Mouse (Mus musculus): ENCODE measurements around the gene Wwox. TPM values are rescaled to one million over a fixed set of nuclear protein-coding genes. Genes with fewer than 3 reads are reported as not detected.

Wwox gene
- polyA plus RNA-seq, 1 experiment from 2014 or later, result 10.3 TPM

DNA sequence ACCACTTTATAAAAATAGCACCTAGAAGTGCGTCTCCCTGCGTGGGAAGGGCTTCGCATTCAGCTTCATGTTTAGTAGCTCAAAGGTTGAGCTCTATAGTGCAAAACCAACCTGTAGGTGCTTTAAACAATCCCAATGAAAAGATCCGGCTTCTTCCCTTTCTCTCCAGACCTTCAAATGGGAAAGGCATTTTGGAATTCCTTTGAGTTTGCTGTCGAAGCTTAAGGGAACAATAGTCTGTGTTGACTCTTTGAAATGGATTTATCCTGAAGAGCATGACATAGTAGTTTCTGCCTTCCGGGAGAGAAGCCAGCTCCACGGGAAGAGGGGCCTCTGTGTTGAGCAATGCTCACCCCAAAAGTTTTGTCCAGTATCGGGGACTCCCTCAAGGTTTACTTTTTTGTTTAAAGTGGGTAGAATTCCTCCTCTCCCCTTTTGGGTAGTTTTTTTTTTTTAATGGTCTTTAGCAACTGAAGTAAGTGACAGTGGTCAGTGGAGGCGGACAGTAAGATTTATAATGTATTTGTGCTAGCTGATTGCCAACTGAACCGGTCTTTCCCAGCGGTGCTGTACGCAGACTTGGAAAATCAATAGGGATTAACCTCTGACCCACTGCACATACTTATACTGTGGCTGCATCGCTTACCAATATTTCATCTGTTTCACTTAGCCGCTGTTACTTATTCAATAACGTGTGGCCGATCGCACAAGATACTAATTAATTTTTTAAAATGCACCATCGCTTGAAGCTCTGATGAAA is 312.1 kb downstream of the Wwox start:
- H3K27me3 ChIP-seq (ENCODE audit: control insufficient read depth, insufficient read depth, low read length), result no peaks in the 10 kb centered on the region
- H3K4me3 ChIP-seq (ENCODE audit: low read depth, low read length), result no peak overlapping the region
- no peak overlapping the region for H3K27ac ChIP-seq (ENCODE audit: low read depth, low read length)
- no peaks in the 10 kb centered on the region for H3K4me1 ChIP-seq (ENCODE audit: control insufficient read depth, insufficient read depth, low read length)
- no peaks in the 10 kb centered on the region for H3K9me3 ChIP-seq (replicated peaks; ENCODE audit: control insufficient read depth, low read length)
- H3K9ac ChIP-seq (ENCODE audit: low read depth, low read length), result no peak overlapping the region
- H3K4me2 ChIP-seq, result no peak overlapping the region
- 79% methylated on average over 18 of the region's 18 CpGs for WGBS (ENCODE audit: insufficient replicate concordance)
- ATAC-seq (replicated peaks; ENCODE audit: insufficient number of reproducible peaks, low FRiP score, low TSS enrichment), result no peak
- no peaks in the 10 kb centered on the region for H3K36me3 ChIP-seq (ENCODE audit: control insufficient read depth, insufficient read depth, low read length)

DNA sequence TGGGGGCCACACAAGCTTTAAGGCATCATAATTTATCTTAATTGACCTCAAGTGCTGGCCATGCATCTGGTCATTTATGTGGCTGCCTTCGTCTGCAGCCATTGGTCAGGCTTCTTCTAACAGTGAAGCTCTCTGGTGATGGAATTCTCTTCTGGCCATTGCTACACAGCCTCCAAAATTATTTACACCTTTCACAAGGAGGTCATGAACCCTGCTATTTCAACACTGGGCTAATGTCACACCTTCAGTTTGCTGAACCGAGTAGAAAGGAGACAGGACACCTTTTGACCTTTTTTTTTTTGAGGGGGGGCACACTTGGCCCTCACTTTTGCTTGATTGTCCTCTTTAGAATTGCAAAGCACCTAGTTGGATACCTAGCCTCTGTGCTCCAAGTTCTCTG is 320.2 kb downstream of the Wwox start:
- Histone ChIP-seq H3K36me3 (ENCODE audit: control insufficient read depth, insufficient read depth, low read length) (no peaks in the 10 kb centered on the region), H3K9ac (ENCODE audit: low read depth, low read length) (no peak overlapping the region), H3K9me3 (replicated peaks; ENCODE audit: control insufficient read depth, low read length) (no peaks in the 10 kb centered on the region), H3K27me3 (ENCODE audit: control insufficient read depth, insufficient read depth, low read length) (no peaks in the 10 kb centered on the region), H3K4me2 (no peak overlapping the region), H3K27ac (ENCODE audit: low read depth, low read length) (no peak overlapping the region), H3K4me1 (ENCODE audit: control insufficient read depth, insufficient read depth, low read length) (no peaks in the 10 kb centered on the region), H3K4me3 (ENCODE audit: low read depth, low read length) (no peak overlapping the region)
- WGBS (ENCODE audit: insufficient replicate concordance), result 51% methylated on average over 2 of the region's 2 CpGs
- no peak for ATAC-seq (replicated peaks; ENCODE audit: insufficient number of reproducible peaks, low FRiP score, low TSS enrichment)

DNA sequence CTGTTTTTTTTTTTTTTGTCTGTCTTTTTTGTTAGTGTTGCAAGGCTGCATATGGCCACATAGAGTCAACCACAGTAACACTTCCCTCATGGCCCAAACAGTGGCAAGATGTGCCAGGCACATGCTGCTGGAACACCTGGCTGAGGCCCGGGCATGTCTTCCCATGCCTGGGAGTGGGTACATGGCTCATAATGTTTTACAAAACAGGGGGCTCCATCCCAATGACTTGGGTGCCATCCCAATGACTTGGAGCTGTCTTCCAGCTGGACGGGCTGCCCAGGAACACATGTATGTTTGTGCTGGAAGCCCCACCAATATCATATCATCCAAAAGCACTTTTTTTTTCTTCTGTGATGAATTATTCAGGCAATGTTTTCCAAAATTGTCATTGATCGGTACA is 329.1 kb downstream of the Wwox start:
- Histone ChIP-seq H3K9me3 (replicated peaks; ENCODE audit: control insufficient read depth, low read length) (no peaks in the 10 kb centered on the region), H3K27me3 (ENCODE audit: control insufficient read depth, insufficient read depth, low read length) (no peaks in the 10 kb centered on the region), H3K4me1 (ENCODE audit: control insufficient read depth, insufficient read depth, low read length) (peaks cover 16% of the 10 kb centered on the region), H3K27ac (ENCODE audit: low read depth, low read length) (no peak overlapping the region), H3K4me3 (ENCODE audit: low read depth, low read length) (no peak overlapping the region), H3K36me3 (ENCODE audit: control insufficient read depth, insufficient read depth, low read length) (no peaks in the 10 kb centered on the region), H3K4me2 (no peak overlapping the region), H3K9ac (ENCODE audit: low read depth, low read length) (no peak overlapping the region)
- no peak for ATAC-seq (replicated peaks; ENCODE audit: insufficient number of reproducible peaks, low FRiP score, low TSS enrichment)
- WGBS (ENCODE audit: insufficient replicate concordance), result 91% methylated on average over 3 of the region's 3 CpGs

DNA sequence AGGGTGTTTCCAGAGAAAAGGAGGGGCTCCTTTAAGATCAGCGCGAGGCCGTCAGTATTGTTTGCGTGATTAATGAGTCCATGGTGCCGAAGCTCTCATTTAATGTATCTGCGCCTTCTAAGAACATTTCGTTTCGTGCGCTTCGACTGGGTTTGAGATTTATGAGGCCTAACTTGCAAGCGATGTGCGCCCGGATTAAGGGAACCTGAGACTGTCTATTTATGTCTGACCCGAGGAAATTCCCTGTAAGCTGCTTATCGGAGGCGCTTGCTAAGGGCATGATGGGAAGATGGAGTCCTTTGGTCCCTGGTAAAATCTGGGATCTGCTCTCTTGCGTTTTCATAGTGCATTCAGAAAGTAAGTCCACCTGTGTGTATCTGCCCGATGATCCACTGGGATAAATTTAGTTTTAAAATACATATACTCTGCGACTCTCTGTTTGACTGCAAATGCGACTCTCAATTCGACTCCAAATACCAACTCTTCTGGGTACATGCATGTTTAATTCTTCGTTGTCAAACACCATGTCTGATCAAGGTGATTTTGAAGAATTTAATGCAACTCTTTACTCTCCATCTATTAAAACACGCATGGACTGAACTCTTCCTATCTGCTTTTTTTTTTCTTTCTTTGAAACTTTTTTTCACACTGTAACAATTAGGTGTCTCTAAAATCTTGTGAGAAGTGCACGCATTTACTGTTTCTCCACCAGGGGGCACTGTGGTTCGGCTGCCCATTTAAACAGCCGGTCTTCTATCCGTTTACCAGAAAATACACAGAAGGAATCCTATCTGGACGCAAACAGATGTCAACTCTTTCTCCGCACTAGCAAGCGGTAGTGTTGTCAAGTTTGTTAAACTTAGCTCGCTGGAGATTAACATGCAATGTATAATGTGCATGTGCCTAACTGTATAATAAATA is 331.7 kb downstream of the Wwox start:
- ATAC-seq (replicated peaks; ENCODE audit: insufficient number of reproducible peaks, low FRiP score, low TSS enrichment), result no peak
- Histone ChIP-seq H3K4me2 (no peak overlapping the region), H3K27ac (ENCODE audit: low read depth, low read length) (no peak overlapping the region), H3K36me3 (ENCODE audit: control insufficient read depth, insufficient read depth, low read length) (no peaks in the 10 kb centered on the region), H3K9ac (ENCODE audit: low read depth, low read length) (no peak overlapping the region), H3K9me3 (replicated peaks; ENCODE audit: control insufficient read depth, low read length) (no peaks in the 10 kb centered on the region), H3K4me3 (ENCODE audit: low read depth, low read length) (no peak overlapping the region), H3K27me3 (ENCODE audit: control insufficient read depth, insufficient read depth, low read length) (no peaks in the 10 kb centered on the region), H3K4me1 (ENCODE audit: control insufficient read depth, insufficient read depth, low read length) (peaks cover 19% of the 10 kb centered on the region)
- 52% methylated on average over 31 of the region's 31 CpGs for WGBS (ENCODE audit: insufficient replicate concordance)

DNA sequence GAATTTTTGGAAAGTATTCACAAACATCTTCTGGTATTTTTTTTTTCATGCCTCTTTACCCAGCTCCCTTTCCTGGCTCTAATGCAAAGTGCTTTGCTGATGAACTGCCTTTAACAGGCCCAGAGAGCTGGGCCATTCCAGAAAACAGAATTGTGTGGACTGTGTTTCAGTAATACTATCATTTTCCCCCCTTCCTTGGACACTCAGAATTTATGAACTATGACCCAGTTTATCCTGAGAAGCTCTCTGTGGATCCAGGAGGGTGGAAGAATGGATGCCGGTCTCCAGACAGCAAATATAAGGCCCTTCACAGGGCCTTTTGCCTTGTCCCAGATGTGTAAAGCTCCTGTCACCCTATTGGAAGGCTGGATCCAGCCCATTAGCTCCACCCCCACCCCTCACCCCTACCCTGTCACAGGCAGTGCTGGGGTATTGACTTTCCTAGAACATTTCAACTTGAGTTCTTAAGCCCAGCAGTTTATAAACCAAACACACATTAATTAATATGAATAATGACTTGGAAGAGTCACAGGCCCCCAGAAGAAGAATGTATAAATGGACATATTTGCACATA is 332.9 kb downstream of the Wwox start:
- peak overlapping the region; percentile 22; the same call in 1 of the 2 replicates for H3K27ac ChIP-seq (ENCODE audit: low read depth, low read length)
- no peaks in the 10 kb centered on the region for H3K27me3 ChIP-seq (ENCODE audit: control insufficient read depth, insufficient read depth, low read length)
- H3K9ac ChIP-seq (ENCODE audit: low read depth, low read length), result no peak overlapping the region
- no peaks in the 10 kb centered on the region for H3K36me3 ChIP-seq (ENCODE audit: control insufficient read depth, insufficient read depth, low read length)
- no peak overlapping the region for H3K4me2 ChIP-seq
- WGBS (ENCODE audit: insufficient replicate concordance), result 57% methylated on average over 1 of the region's 1 CpGs
- no peaks in the 10 kb centered on the region for H3K9me3 ChIP-seq (replicated peaks; ENCODE audit: control insufficient read depth, low read length)
- H3K4me3 ChIP-seq (ENCODE audit: low read depth, low read length), result no peak overlapping the region
- no peak for ATAC-seq (replicated peaks; ENCODE audit: insufficient number of reproducible peaks, low FRiP score, low TSS enrichment)
- H3K4me1 ChIP-seq (ENCODE audit: control insufficient read depth, insufficient read depth, low read length), result peaks cover 22% of the 10 kb centered on the region

DNA sequence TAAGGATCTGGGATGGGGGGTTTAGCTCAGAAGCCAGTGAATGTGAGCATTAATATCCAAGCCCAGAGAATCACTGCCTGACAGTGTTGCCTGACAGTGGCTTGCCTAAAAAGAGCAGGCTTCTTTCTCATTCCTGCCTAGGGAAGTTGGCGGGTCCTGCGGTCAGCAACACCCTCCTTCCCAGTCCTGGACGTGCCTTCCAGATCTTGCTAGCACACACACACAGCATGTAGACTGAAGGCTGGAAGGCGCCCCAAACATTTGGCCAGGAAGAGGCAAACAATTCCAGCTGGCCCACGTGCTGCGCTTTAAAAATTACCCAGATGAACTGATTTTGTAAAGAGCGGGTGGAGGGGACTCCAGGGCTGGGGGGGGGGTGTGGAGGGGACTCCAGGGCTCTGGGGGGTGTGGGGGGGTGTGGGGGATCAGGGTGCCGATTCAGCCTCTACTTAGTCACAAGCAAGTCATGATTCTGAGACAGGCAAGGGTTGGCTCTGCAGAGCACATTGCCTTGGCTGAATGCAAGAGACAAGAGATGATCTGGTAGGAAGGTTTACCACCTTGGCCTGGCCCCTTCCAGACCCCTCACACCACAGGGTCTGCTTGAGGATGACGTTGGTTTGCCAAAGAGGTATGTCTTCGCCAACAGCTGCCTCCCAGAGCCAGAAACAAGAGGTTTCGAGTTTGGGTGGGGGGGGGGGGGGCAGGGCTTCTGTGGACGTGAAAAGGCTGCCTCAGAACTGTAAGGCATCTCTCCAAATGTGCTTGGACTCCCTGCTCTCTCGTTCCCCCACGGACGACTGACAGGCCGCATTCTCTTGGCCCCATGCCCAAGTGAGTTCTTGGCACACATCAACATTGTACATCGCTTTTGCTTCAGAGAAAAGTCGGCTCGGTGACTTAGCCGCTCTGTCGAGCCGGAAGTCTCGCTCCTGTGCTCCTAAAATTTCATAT is 334.3 kb downstream of the Wwox start:
- H3K4me3 ChIP-seq (ENCODE audit: low read depth, low read length), result no peak overlapping the region
- 44% methylated on average over 23 of the region's 23 CpGs for WGBS (ENCODE audit: insufficient replicate concordance)
- ATAC-seq (replicated peaks; ENCODE audit: insufficient number of reproducible peaks, low FRiP score, low TSS enrichment), result no peak

DNA sequence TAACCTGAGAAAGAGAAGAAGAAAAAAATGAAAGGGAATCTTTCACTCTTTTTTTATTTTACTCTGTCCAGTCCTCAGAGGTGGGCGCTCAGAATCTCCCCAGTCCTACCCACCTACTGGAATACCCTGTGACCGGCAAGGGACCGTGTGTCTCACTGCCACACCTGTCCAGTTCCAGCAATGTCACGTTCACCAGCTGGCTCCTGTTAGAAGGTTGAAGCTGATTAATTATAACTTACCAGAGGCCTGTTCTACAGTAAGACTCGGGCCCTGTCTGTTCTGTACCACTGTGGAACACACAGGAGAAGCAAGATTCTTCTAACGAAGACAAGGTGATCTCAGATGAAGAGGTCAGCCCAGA is 334.9 kb downstream of the Wwox start:
- H3K9me3 ChIP-seq (replicated peaks; ENCODE audit: control insufficient read depth, low read length), result no peaks in the 10 kb centered on the region
- H3K36me3 ChIP-seq (ENCODE audit: control insufficient read depth, insufficient read depth, low read length), result no peaks in the 10 kb centered on the region
- WGBS (ENCODE audit: insufficient replicate concordance), result 69% methylated on average over 6 of the region's 6 CpGs
- no peaks in the 10 kb centered on the region for H3K27me3 ChIP-seq (ENCODE audit: control insufficient read depth, insufficient read depth, low read length)
- no peak overlapping the region for H3K9ac ChIP-seq (ENCODE audit: low read depth, low read length)
- H3K27ac ChIP-seq (ENCODE audit: low read depth, low read length), result no peak overlapping the region
- no peak overlapping the region for H3K4me3 ChIP-seq (ENCODE audit: low read depth, low read length)
- ATAC-seq (replicated peaks; ENCODE audit: insufficient number of reproducible peaks, low FRiP score, low TSS enrichment), result no peak
- H3K4me1 ChIP-seq (ENCODE audit: control insufficient read depth, insufficient read depth, low read length), result peaks cover 33% of the 10 kb centered on the region
- no peak overlapping the region for H3K4me2 ChIP-seq

More for the DNA sequence above, 334.3 kb downstream of the Wwox start:
- Histone ChIP-seq H3K4me2 (no peak overlapping the region), H3K27ac (ENCODE audit: low read depth, low read length) (peak overlapping the region; percentile 65), H3K36me3 (ENCODE audit: control insufficient read depth, insufficient read depth, low read length) (no peaks in the 10 kb centered on the region), H3K9me3 (replicated peaks; ENCODE audit: control insufficient read depth, low read length) (no peaks in the 10 kb centered on the region), H3K27me3 (ENCODE audit: control insufficient read depth, insufficient read depth, low read length) (no peaks in the 10 kb centered on the region), H3K4me1 (ENCODE audit: control insufficient read depth, insufficient read depth, low read length) (peaks cover 33% of the 10 kb centered on the region), H3K9ac (ENCODE audit: low read depth, low read length) (0 out of 2 replicates have a peak overlapping the region, but pooled peaks have one; percentile 24)

DNA sequence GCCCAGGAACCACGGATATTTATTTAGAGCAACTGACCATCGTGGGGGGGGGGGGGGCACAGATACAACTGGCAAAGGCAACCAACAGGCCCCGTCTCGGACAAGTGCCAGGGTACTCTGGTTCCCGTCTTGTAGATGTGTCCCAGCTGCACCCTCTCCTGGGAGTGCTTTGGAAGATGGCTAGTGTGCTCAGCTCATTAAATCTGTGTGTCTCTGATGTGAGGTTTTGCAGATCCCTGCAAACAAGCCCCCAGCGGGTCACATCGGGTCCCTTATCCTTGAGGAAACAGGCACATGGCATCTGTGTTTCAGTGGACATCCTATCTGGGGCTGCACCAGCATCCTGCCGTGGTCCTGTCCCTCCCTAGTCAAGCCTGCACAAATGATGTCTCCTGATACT is 336.1 kb downstream of the Wwox start:
- no peaks in the 10 kb centered on the region for H3K36me3 ChIP-seq (ENCODE audit: control insufficient read depth, insufficient read depth, low read length)
- H3K9me3 ChIP-seq (replicated peaks; ENCODE audit: control insufficient read depth, low read length), result no peaks in the 10 kb centered on the region
- H3K9ac ChIP-seq (ENCODE audit: low read depth, low read length), result no peak overlapping the region
- H3K4me1 ChIP-seq (ENCODE audit: control insufficient read depth, insufficient read depth, low read length), result peaks cover 33% of the 10 kb centered on the region
- H3K4me3 ChIP-seq (ENCODE audit: low read depth, low read length), result no peak overlapping the region
- no peak for ATAC-seq (replicated peaks; ENCODE audit: insufficient number of reproducible peaks, low FRiP score, low TSS enrichment)
- WGBS (ENCODE audit: insufficient replicate concordance), result 54% methylated on average over 8 of the region's 8 CpGs
- no peaks in the 10 kb centered on the region for H3K27me3 ChIP-seq (ENCODE audit: control insufficient read depth, insufficient read depth, low read length)
- H3K4me2 ChIP-seq, result no peak overlapping the region
- no peak overlapping the region for H3K27ac ChIP-seq (ENCODE audit: low read depth, low read length)
